Comparison of ENCODE assay signal across 27 mouse cellular contexts in genomic region chr6:140367303-140367702, GRCm38 (mm10). TPM values are rescaled to one million over a fixed set of nuclear protein-coding genes. Genes with fewer than 3 reads are reported as not detected.
A peak's percentile ranks its signal among the peaks of the same experiment; 100 is the strongest.
DNase-seq lines count a peak whose midpoint lies in the region; ATAC-seq lines count a peak whose summit lies in the region.
"Had no signal": no experiment of that assay in that cellular context is flagged by ENCODE, and none has a peak within 500 bp of the region (broad histone marks: within the 10 kb centered on the region; RNA-seq: fewer than 3 reads in every experiment).

No protein-coding gene starts in this region.

- no peaks in the 10 kb centered on the region for H3K4me1 ChIP-seq in hindbrain, embryonic 15.5 days (replicated peaks)
- no peaks in the 10 kb centered on the region for H3K4me1 ChIP-seq in hindbrain, embryonic 10.5 days (replicated peaks)
- peaks cover 6% of the 10 kb centered on the region; the same call in 1 of the 2 replicates for H3K4me1 ChIP-seq in lung, embryonic 15.5 days
- H3K4me1 ChIP-seq in neural tube, embryonic 13.5 days (replicated peaks) = no peaks in the 10 kb centered on the region
- no peaks in the 10 kb centered on the region for H3K4me1 ChIP-seq in neural tube, embryonic 15.5 days
- H3K4me1 ChIP-seq: embryonic facial prominence, embryonic 13.5 days; forebrain, embryonic 10.5 days; forebrain, embryonic 15.5 days; hindbrain, embryonic 13.5 days; liver, embryonic 15.5 days had no signal

- no peak overlapping the region for H3K27ac ChIP-seq in hindbrain, embryonic 15.5 days (replicated peaks)
- H3K27ac ChIP-seq in hindbrain, embryonic 10.5 days = no peak overlapping the region
- no peak overlapping the region for H3K27ac ChIP-seq in lung, embryonic 15.5 days
- H3K27ac ChIP-seq in neural tube, embryonic 13.5 days (replicated peaks) = no peak overlapping the region
- no peak overlapping the region for H3K27ac ChIP-seq in neural tube, embryonic 15.5 days (replicated peaks)
- H3K27ac ChIP-seq: embryonic facial prominence, embryonic 13.5 days; forebrain, embryonic 10.5 days; forebrain, embryonic 15.5 days; hindbrain, embryonic 13.5 days; layer of hippocampus, adult 2 months; left cerebral cortex, adult 2 months; limb, embryonic 12.5 days; liver, embryonic 15.5 days; macrophage had no signal

- no peaks in the 10 kb centered on the region for H3K27me3 ChIP-seq in hindbrain, embryonic 15.5 days
- H3K27me3 ChIP-seq in hindbrain, embryonic 10.5 days (ENCODE audit: insufficient read depth, poor library complexity, severe bottlenecking) = no peaks in the 10 kb centered on the region
- no peaks in the 10 kb centered on the region for H3K27me3 ChIP-seq in lung, embryonic 15.5 days
- no peaks in the 10 kb centered on the region for H3K27me3 ChIP-seq in neural tube, embryonic 13.5 days
- no peaks in the 10 kb centered on the region for H3K27me3 ChIP-seq in neural tube, embryonic 15.5 days (replicated peaks)
- H3K27me3 ChIP-seq: embryonic facial prominence, embryonic 13.5 days; forebrain, embryonic 15.5 days; hindbrain, embryonic 13.5 days; limb, embryonic 12.5 days; liver, embryonic 15.5 days; Patski had no signal

- 0 out of 2 replicates have a peak, but pooled peaks have one; percentile 51 for ATAC-seq in hindbrain, embryonic 15.5 days (ENCODE audit: low FRiP score, low read depth)
- 0 out of 2 replicates have a peak, but pooled peaks have one; percentile 35 for ATAC-seq in lung, embryonic 15.5 days (ENCODE audit: borderline replicate concordance, extremely low read depth, low FRiP score, low TSS enrichment)
- ATAC-seq in neural tube, embryonic 13.5 days (ENCODE audit: low read depth) = peak; percentile 27; the same call in 1 of the 2 replicates
- no peak for ATAC-seq in neural tube, embryonic 15.5 days (ENCODE audit: low FRiP score)
- no peak for ATAC-seq in monocyte, adult 5-6 weeks (replicated peaks; ENCODE audit: insufficient number of reproducible peaks, low FRiP score, low TSS enrichment, poor library complexity, severe bottlenecking)
- ATAC-seq: forebrain, embryonic 15.5 days; Patski had no signal

- DNase-seq in hindbrain, embryonic 10.5 days (ENCODE audit: low spot score) = no peak
- DNase-seq in lung, postnatal 36 days = no peak
- DNase-seq: adrenal gland, postnatal 10 days; cerebellum, adult 11 months; cerebellum, adult 9-10 months; cerebellum, postnatal 36 days; gastrocnemius, postnatal 25 days; heart, adult 11 months; heart, postnatal 36 days; right cerebral cortex, postnatal 25 days; thymus, postnatal 4 days had no signal

- WGBS in hindbrain, embryonic 15.5 days = 90% methylated on average over 6 of the region's 6 CpGs
- WGBS in hindbrain, embryonic 10.5 days = 85% methylated on average over 6 of the region's 6 CpGs
- 87% methylated on average over 6 of the region's 6 CpGs for WGBS in lung, embryonic 15.5 days
- WGBS in neural tube, embryonic 13.5 days = 84% methylated on average over 6 of the region's 6 CpGs
- WGBS in neural tube, embryonic 15.5 days = 84% methylated on average over 6 of the region's 6 CpGs

- no peaks in the 10 kb centered on the region for H3K36me3 ChIP-seq in hindbrain, embryonic 15.5 days
- no peaks in the 10 kb centered on the region for H3K36me3 ChIP-seq in hindbrain, embryonic 10.5 days
- H3K36me3 ChIP-seq in lung, embryonic 15.5 days = no peaks in the 10 kb centered on the region
- H3K36me3 ChIP-seq in neural tube, embryonic 13.5 days = no peaks in the 10 kb centered on the region
- H3K36me3 ChIP-seq in neural tube, embryonic 15.5 days = no peaks in the 10 kb centered on the region
- H3K36me3 ChIP-seq: embryonic facial prominence, embryonic 13.5 days; forebrain, embryonic 10.5 days; forebrain, embryonic 15.5 days; hindbrain, embryonic 13.5 days; limb, embryonic 12.5 days; liver, embryonic 15.5 days had no signal

- no peak overlapping the region for H3K4me2 ChIP-seq in hindbrain, embryonic 15.5 days
- H3K4me2 ChIP-seq in lung, embryonic 15.5 days = no peak overlapping the region
- H3K4me2 ChIP-seq in neural tube, embryonic 13.5 days = no peak overlapping the region
- H3K4me2 ChIP-seq in neural tube, embryonic 15.5 days = no peak overlapping the region
- H3K4me2 ChIP-seq: embryonic facial prominence, embryonic 13.5 days; forebrain, embryonic 15.5 days; heart, embryonic 11.5 days; hindbrain, embryonic 13.5 days; limb, embryonic 12.5 days; liver, embryonic 15.5 days had no signal

- H3K4me3 ChIP-seq in hindbrain, embryonic 15.5 days = no peak overlapping the region
- H3K4me3 ChIP-seq in hindbrain, embryonic 10.5 days = no peak overlapping the region
- H3K4me3 ChIP-seq in lung, embryonic 15.5 days = no peak overlapping the region
- H3K4me3 ChIP-seq in neural tube, embryonic 13.5 days = no peak overlapping the region
- H3K4me3 ChIP-seq in neural tube, embryonic 15.5 days (replicated peaks) = no peak overlapping the region
- H3K4me3 ChIP-seq: embryonic facial prominence, embryonic 13.5 days; forebrain, embryonic 10.5 days; forebrain, embryonic 15.5 days; hindbrain, embryonic 13.5 days; layer of hippocampus, adult 2 months; left cerebral cortex, adult 2 months; limb, embryonic 12.5 days; liver, embryonic 15.5 days had no signal

- no peak overlapping the region for H3K9ac ChIP-seq in hindbrain, embryonic 15.5 days
- H3K9ac ChIP-seq in lung, embryonic 15.5 days = no peak overlapping the region
- H3K9ac ChIP-seq in neural tube, embryonic 13.5 days = no peak overlapping the region
- H3K9ac ChIP-seq in neural tube, embryonic 15.5 days (replicated peaks) = no peak overlapping the region
- H3K9ac ChIP-seq: embryonic facial prominence, embryonic 13.5 days; forebrain, embryonic 15.5 days; hindbrain, embryonic 13.5 days; limb, embryonic 12.5 days; liver, embryonic 15.5 days had no signal

- no peaks in the 10 kb centered on the region for H3K9me3 ChIP-seq in hindbrain, embryonic 15.5 days
- H3K9me3 ChIP-seq in hindbrain, embryonic 10.5 days = no peaks in the 10 kb centered on the region
- no peaks in the 10 kb centered on the region for H3K9me3 ChIP-seq in lung, embryonic 15.5 days
- H3K9me3 ChIP-seq in neural tube, embryonic 13.5 days = no peaks in the 10 kb centered on the region
- no peaks in the 10 kb centered on the region for H3K9me3 ChIP-seq in neural tube, embryonic 15.5 days (replicated peaks)
- H3K9me3 ChIP-seq: embryonic facial prominence, embryonic 13.5 days; forebrain, embryonic 10.5 days; forebrain, embryonic 15.5 days; hindbrain, embryonic 13.5 days; liver, embryonic 15.5 days had no signal

RNA-seq across cellular contexts. Expression of gene Plekha5, which starts 56.6 kb away (rescaled TPM):
- polyA plus RNA-seq in hindbrain, embryonic 15.5 days (2015; fragmentation: Nextera tagmentation; extraction: Ambion mirVana) = 38.1 and 40.3 TPM in 2 replicates
- polyA plus RNA-seq in hindbrain, embryonic 10.5 days (2016; fragmentation: Nextera tagmentation; extraction: Ambion mirVana) = 35.5 and 43.1 TPM in 2 replicates
- polyA plus RNA-seq in lung, embryonic 15.5 days (2015; fragmentation: Nextera tagmentation; extraction: Ambion mirVana) = 36.1 and 36.6 TPM in 2 replicates
- polyA plus RNA-seq in neural tube, embryonic 13.5 days (2015; fragmentation: Nextera tagmentation; extraction: Ambion mirVana) = 44.0 and 49.5 TPM in 2 replicates
- 33.9 and 40.9 TPM in 2 replicates for polyA plus RNA-seq in neural tube, embryonic 15.5 days (2015; fragmentation: Nextera tagmentation; extraction: Ambion mirVana)
- 13.3 to 72.2 TPM (median 17.9 TPM) in 3 replicates for total RNA-seq in monocyte, adult 5-6 weeks (2017)

Comparison
In these comparisons a context has a peak if more than half of its experiments do, and no peak if none do; other contexts are left out.
1. ATAC-seq: peak in hindbrain, embryonic 15.5 days (single experiment), lung, embryonic 15.5 days (single experiment) and neural tube, embryonic 13.5 days (single experiment); none in neural tube, embryonic 15.5 days (single experiment) and monocyte, adult 5-6 weeks (single experiment).